Mouse (Mus musculus) kidney, postnatal 4 days (tissue): ENCODE results near the gene Gm21870.
"Not testable (repeated sequence)": the region's sequence is repeated elsewhere in the genome, so short reads cannot be mapped to it uniquely, and the experiment has no call there.

Source experiments
- DNase-seq, 2 experiments: peaks; one replicate each; pipeline ENCODE4 v3.0.0; 2021; ENCODE audit warnings: mixed read lengths in 2 of 2

The Gm21870 gene

DNA sequence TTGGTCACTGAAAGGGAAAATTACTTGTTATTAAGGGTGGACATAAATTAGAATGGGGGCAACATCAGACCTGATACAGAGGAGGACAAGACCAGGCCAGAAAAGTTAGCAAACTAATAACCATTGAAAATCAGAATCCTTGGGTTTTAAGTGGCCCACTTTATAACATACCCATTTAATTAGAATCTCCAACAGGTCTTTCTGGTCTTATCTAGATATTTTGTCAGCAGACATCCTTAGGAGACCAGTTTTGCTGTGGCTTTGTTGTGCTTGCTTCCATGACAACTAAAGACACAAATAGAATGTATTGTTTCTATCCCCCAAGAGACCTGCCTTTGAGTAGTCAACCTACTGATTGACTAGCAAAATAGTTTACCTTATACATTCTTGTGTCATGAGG is at the start of gene Gm21870:
Gene Gm21870, minus strand, starts transcription at position 101 of the 400 bp plus-strand sequence.
- not testable (repeated sequence) for DNase-seq

GRCm38 (mm10) chrX:33956440-33956839 is 30.2 kb downstream of the Gm21870 start, which contains the start of gene Btbd35f6:
TSS of gene Btbd35f6 (minus strand) at chrX:33956540.
- not testable (repeated sequence) for DNase-seq
